Mouse (Mus musculus) cerebellum, adult 9-11 months (tissue): ENCODE measurements around the gene Col10a1.
A peak's percentile ranks its signal among the peaks of the same experiment; 100 is the strongest.
"Not testable (repeated sequence)": the region's sequence is repeated elsewhere in the genome, so short reads cannot be mapped to it uniquely, and the experiment has no call there.

ENCODE experiments used
- DNase-seq: peaks from one replicate; pipeline ENCODE4 v3.0.0; 2022

The Col10a1 gene

GRCm38 (mm10) chr10:34389681-34390080, at the start of gene Col10a1:
Col10a1 (plus strand) TSS chr10:34389981.
- DNase-seq, result no peak

GRCm38 (mm10) chr10:34341014-34341413, 48.8 kb upstream of the Col10a1 start:
- no peak for DNase-seq

- no peak for DNase-seq
Measured at GRCm38 (mm10) chr10:34341886-34342285, 47.9 kb upstream of the Col10a1 start.

GRCm38 (mm10) chr10:34352166-34352565, 37.6 kb upstream of the Col10a1 start:
- no peak for DNase-seq

GRCm38 (mm10) chr10:34358263-34358662, 31.5 kb upstream of the Col10a1 start:
- DNase-seq, result no peak

- DNase-seq, result no peak
Measured at GRCm38 (mm10) chr10:34363756-34364155, 26.0 kb upstream of the Col10a1 start.

GRCm38 (mm10) chr10:34368138-34368537, 21.6 kb upstream of the Col10a1 start:
- DNase-seq, result no peak

- DNase-seq, result no peak
Measured at GRCm38 (mm10) chr10:34373332-34373731, 16.4 kb upstream of the Col10a1 start.

GRCm38 (mm10) chr10:34385636-34386035, 4.1 kb upstream of the Col10a1 start:
- no peak for DNase-seq

GRCm38 (mm10) chr10:34396959-34397358, 7.2 kb downstream of the Col10a1 start:
- no peak for DNase-seq

GRCm38 (mm10) chr10:34399267-34399666, 9.5 kb downstream of the Col10a1 start:
- DNase-seq, result no peak

GRCm38 (mm10) chr10:34418204-34418756, 28.5 kb downstream of the Col10a1 start, which contains the start of gene Nt5dc1:
Nt5dc1 (minus strand) TSS chr10:34418552.
- DNase-seq, result peak; percentile 89

GRCm38 (mm10) chr10:34418794-34419193, 29.0 kb downstream of the Col10a1 start:
- DNase-seq, result peak; percentile 25

GRCm38 (mm10) chr10:34431783-34432182, 42.0 kb downstream of the Col10a1 start:
- no peak for DNase-seq

GRCm38 (mm10) chr10:34434191-34434590, 44.4 kb downstream of the Col10a1 start:
- DNase-seq, result not testable (repeated sequence)
